Mouse (Mus musculus) C2C12 (cell line): ENCODE results near the gene Vps33a.

Experiments used
- CTCF ChIP-seq: IDR thresholded peaks from one replicate; pipeline ENCODE4 v1.5.1; 2011; ENCODE audit not compliant: control insufficient read depth, insufficient read depth, insufficient read length
- MAX ChIP-seq: IDR thresholded peaks from one replicate; pipeline ENCODE4 v1.6.1; 2011; ENCODE audit warnings: mild to moderate bottlenecking, control low read depth
- USF1 ChIP-seq: IDR thresholded peaks from one replicate; pipeline ENCODE4 v1.6.1; 2011; ENCODE audit warnings: low read depth, mild to moderate bottlenecking, control low read depth, moderate library complexity

GRCm38 (mm10) chr5:123522166-123522565 is 50.7 kb downstream of the Vps33a start:
- TF ChIP-seq USF1: no peak
- TF ChIP-seq CTCF: no peak
- TF ChIP-seq MAX: no peak
